Mouse (Mus musculus): Measurements from ENCODE around the gene Eif3i.
"Not testable (repeated sequence)": the region's sequence is repeated elsewhere in the genome, so short reads cannot be mapped to it uniquely, and the experiment has no call there.

The Eif3i gene

DNA sequence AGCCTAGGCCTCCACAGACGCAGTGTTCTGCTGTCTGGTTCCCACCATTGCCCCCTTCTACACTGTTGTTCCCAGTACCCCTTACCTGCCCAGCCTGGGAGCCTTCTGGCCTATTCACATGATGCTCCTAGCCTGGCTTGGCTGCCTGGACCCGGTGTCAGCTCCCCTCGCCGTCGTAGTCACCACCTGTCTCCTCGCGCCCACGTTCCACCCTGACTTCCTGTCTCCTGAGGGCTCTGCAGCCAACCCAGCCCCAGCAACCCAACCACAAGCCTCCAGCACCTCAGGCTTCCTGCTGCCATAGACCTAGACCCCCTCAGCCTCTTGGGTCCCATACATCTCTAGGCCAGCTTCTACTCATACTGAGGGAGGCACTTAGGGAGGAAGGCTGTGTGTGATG lies 27.0 kb downstream of the Eif3i start, which contains the start of gene Lck:
TSS of gene Lck (minus strand) at position 212 of the 400 bp plus-strand sequence.
- no peak for DNase-seq (ENCODE audit: low spot score in 2 of 2)

DNA sequence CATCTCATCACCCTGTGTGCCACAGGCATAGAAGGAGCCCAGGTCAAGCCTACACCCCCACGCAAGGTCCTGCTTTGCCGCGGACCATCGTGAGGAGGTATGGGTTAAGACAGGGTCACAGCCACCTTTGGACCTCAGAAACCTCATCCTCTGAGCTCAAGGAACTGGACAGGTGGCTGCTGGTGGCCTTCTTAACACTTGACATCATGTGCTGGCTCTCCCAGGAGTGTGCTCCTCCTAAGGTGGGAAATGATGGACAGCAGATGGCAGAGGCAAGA lies 27.4 kb downstream of the Eif3i start:
- DNase-seq (ENCODE audit: low spot score in 2 of 2): no peak

GRCm38 (mm10) chr4:129572236-129573092 lies 28.0 kb downstream of the Eif3i start:
- DNase-seq (ENCODE audit: low spot score in 2 of 2): no peak

- DNase-seq (ENCODE audit: low spot score in 2 of 2): no peak
Measured at GRCm38 (mm10) chr4:129571551-129572084, 28.8 kb downstream of the Eif3i start.

- no peak for DNase-seq (ENCODE audit: low spot score in 2 of 2)
Measured at GRCm38 (mm10) chr4:129570028-129570427, 30.4 kb downstream of the Eif3i start.

DNA sequence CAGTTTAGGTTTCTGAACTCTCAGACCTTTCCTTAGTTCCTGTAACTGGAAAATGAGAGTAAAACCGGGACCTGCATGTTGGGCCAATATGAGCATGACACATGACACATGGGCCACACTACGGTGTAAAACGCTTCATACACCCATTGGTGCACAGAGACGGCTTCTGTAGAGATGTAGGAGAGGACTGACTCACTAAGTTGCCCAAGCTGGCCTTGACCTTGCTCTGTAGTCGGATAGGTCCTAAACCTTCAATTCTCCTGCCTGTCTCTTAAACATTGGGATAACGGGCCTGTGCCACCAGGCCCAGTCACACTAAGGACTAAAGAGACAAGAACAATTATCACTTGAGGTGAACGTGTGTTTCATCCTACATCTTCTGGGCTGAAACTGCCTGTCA lies 32.1 kb downstream of the Eif3i start:
- no peak for DNase-seq (ENCODE audit: low spot score in 2 of 2)

GRCm38 (mm10) chr4:129565139-129565538 lies 35.3 kb downstream of the Eif3i start:
- no peak for DNase-seq (ENCODE audit: low spot score in 2 of 2)

DNA sequence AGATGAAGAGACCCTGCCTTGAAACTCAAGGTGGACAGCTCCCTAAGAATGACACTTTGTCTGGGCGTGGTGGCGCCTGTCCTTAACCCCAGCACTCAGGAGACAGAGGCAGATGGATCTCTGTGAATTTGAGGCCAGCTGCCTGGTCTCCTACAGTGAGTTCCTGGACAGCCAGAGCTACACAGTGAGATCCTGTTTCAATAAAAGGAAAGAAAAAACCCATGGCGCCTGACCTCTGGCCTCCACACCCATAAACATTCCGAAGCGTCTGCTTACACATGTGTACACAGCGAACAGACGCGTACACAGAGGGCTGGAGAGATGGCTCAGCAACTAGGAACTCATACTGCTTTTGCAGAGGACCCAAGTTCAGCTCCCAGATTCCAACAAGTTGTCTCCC lies 36.7 kb downstream of the Eif3i start:
- DNase-seq (ENCODE audit: low spot score in 2 of 2): no peak

GRCm38 (mm10) chr4:129561184-129561583 lies 39.3 kb downstream of the Eif3i start:
- DNase-seq (ENCODE audit: low spot score in 2 of 2): no peak

- no peak for DNase-seq (ENCODE audit: low spot score in 2 of 2)
Measured at GRCm38 (mm10) chr4:129558321-129558955, 42.0 kb downstream of the Eif3i start.

GRCm38 (mm10) chr4:129557256-129557808 lies 43.1 kb downstream of the Eif3i start:
- no peak for DNase-seq (ENCODE audit: low spot score in 2 of 2)

DNA sequence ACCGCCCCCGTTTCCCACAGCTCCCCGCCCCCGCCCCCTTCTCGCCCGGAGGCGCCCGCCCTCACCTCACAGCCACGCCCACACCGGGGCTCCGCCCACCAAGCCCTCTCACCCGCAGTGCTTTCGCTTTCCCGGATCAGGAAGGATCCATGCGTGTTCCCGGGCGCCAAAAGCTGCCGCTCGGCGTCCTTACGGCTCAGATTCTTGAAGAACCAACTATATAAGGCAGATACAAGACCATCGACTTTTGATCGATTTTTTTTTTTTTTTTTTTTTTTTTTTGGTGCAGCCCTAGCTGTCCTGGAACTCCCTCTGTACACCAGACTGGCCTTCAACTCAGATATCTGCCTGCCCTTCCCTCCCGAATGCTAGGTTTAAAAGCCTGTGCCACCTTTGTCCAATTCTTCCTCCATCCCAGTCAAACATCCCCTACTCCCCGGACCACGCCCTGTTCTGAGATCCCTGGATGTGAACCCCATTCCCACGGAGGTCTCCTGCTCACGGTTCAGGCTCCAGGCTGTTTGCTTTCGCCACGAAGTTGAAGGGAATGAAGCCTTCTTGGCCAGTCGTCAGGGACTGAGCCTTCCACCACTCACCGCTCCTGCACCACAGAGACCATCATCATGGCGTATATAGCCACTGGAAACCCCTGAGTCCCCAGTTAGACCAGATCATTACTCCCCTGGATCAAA lies 43.8 kb downstream of the Eif3i start:
- DNase-seq (ENCODE audit: low spot score in 2 of 2): peak; percentile 61 to 70

GRCm38 (mm10) chr4:129555862-129556531 lies 44.5 kb downstream of the Eif3i start:
- DNase-seq (ENCODE audit: low spot score in 2 of 2): peak in 1 of 2 experiments; percentile 17

DNA sequence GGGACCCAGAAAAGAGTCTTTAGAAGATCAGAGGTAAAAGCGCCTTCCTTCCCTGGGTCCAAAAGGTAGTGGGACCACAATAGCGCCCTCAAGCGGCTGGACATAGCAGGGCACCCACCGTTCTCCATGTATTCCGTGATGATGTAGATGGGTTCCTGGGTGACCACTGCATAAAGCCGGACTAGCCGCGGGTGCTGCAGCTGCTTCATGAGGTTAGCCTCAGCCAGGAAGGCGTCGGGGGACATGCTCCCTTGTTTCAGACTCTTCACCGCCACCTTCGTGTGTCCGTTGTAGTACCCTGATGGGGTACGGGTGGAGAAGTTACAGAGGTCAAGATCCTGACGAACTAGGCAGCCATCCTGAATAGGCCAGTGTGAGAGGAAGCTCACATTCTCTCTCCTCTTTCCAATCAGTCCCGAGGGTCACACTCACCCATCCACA lies 45.0 kb downstream of the Eif3i start:
- peak in 1 of 2 experiments; percentile 37 for DNase-seq (ENCODE audit: low spot score in 2 of 2)

DNA sequence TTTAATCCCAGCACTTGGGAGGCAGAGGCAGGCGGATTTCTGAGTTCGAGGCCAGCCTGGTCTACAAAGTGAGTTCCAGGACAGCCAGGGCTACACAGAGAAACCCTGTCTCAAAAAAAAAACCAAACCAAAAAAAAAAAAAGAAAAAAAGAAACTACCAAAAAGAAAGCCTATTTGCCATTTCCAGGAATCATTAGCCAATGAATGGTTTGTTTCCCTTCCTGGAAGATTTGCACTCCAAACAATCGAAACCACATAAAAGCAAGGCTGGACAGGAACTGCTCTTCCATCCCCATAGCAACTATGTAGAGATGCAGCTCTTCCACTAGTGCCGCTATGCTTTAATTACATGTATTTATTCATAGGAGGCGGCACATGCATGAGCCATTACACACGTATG lies 45.9 kb downstream of the Eif3i start:
- not testable (repeated sequence) for DNase-seq (ENCODE audit: low spot score in 2 of 2)

GRCm38 (mm10) chr4:129550295-129550694 lies 50.2 kb downstream of the Eif3i start:
- no peak for DNase-seq (ENCODE audit: low spot score in 2 of 2)

DNA sequence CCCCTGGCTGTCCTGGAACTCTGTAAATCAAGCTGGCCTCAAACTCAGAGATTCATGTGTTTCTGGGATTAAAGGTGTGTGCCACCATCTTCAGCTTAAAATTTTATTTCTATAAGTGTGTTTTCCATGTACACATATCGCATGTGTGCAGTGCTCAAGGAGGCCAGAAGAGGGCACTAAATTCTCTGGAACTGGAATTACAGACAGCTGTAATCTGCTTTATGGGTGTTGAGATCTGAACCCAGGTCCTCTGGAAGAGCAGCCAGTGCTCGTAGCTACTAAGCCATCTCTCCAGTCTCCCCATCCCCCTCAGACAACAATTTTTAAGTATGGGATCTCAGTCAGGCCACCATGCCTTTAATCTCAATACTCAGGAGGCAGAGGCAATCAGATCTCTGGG lies 51.1 kb downstream of the Eif3i start:
- DNase-seq (ENCODE audit: low spot score in 2 of 2): no peak

GRCm38 (mm10) chr4:129547631-129548030 lies 52.8 kb downstream of the Eif3i start:
- not testable (repeated sequence) for DNase-seq (ENCODE audit: low spot score in 2 of 2)

- no peak for DNase-seq (ENCODE audit: low spot score in 2 of 2)
Measured at GRCm38 (mm10) chr4:129544106-129544505, 56.3 kb downstream of the Eif3i start.

DNA sequence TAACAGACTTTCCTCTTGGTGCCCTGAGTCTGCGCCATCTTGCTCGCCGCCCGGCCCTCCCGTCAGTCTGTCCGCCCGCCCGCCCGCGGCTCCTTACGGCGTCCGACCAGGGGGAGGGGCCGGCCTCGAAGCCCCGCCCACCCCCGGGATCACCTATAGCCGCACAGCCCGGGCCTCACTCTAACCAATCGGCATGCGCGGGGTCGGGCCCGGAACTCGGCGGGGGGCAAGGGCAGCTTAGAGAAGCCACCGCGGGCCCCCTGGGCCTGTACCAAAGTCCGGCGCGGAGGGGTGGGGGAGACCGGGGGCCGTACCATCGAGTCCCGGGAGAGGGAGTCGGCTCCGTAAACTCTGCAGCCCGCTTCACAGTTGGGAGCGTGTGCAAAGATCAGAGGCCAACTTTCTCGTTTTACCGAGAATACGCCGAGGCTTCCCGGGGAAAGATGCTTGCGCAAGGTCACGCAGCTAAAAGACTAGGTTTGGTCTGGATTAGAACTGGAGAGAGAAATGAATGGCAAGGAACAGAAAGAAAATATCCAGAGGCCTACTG lies 57.8 kb downstream of the Eif3i start, which contains the start of gene Hdac1:
TSS of gene Hdac1 (minus strand) at position 122 of the 550 bp plus-strand sequence.
- DNase-seq (ENCODE audit: low spot score in 2 of 2): peak; percentile 93 to 94
